Mouse (Mus musculus) cerebellum, adult 2 months (tissue): ENCODE data around the gene Apip.

Experiments used
- CTCF ChIP-seq: fragments of 200-500 bp; IDR thresholded peaks from 2 replicates; pipeline ENCODE4 v1.5.1; 2011; ENCODE audit warnings: low read depth, mild to moderate bottlenecking, control low read depth, low read length, moderate library complexity, borderline replicate concordance; ENCODE audit not compliant: insufficient read depth
- POLR2A ChIP-seq: fragments of 200-500 bp; IDR thresholded peaks from 2 replicates; pipeline ENCODE4 v1.6.1; 2011; ENCODE audit warnings: low read length, control low read depth, borderline replicate concordance; ENCODE audit not compliant: insufficient read depth

- TF ChIP-seq CTCF = no peak
- no peak for TF ChIP-seq POLR2A
These were observed 45.1 kb downstream of the Apip start for GRCm38 (mm10) chr2:103118324-103119196.
